Mouse (Mus musculus): Measurements from ENCODE around the gene Galnt2.

- TF ChIP-seq ZKSCAN1 (IDR thresholded peaks at IDR 0.05; ENCODE audit: borderline replicate concordance, low read depth, low read length) (no peak), ZC3H11A (IDR thresholded peaks at IDR 0.05; ENCODE audit: low read depth, low read length) (no peak), POLR2A (IDR thresholded peaks at IDR 0.05; ENCODE audit: low read depth, low read length) (no peak), CTCF (conservative IDR thresholded peaks at IDR 0.05 in 1 of 2, IDR thresholded peaks at IDR 0.05 in 1 of 2; ENCODE audit: low read depth in 2 of 2, low read length in 2 of 2) (no peak), JUND (conservative IDR thresholded peaks at IDR 0.05; ENCODE audit: low read depth, low read length) (no peak), CHD1 (IDR thresholded peaks at IDR 0.05; ENCODE audit: low read depth, low read length) (no peak), EP300 (IDR thresholded peaks at IDR 0.05; ENCODE audit: low read length) (no peak), NRF1 (IDR thresholded peaks at IDR 0.05; ENCODE audit: low read depth, low read length) (no peak), BHLHE40 (IDR thresholded peaks at IDR 0.05; ENCODE audit: low read depth, low read length) (no peak), ZMIZ1 (IDR thresholded peaks at IDR 0.05; ENCODE audit: low read depth, low read length) (no peak), MXI1 (IDR thresholded peaks at IDR 0.05; ENCODE audit: low read depth, low read length) (no peak), SIN3A (IDR thresholded peaks at IDR 0.05; ENCODE audit: low read length) (no peak), NELFE (IDR thresholded peaks at IDR 0.05; ENCODE audit: low read depth, low read length) (no peak)
Measured at GRCm38 (mm10) chr8:124343991-124344390, 112.8 kb downstream of the Galnt2 start.

Data from CH12.LX (cell line).